ENCODE assay signal across 19 mouse cellular contexts in genomic region chr9:41940311-41940853, GRCm38 (mm10).
DNase-seq lines count a peak whose midpoint lies in the region; ATAC-seq lines count a peak whose summit lies in the region.
"Had no signal": no experiment of that assay in that cellular context is flagged by ENCODE, and none has a peak within 500 bp of the region (broad histone marks: within the 10 kb centered on the region; RNA-seq: fewer than 3 reads in every experiment).

No protein-coding gene starts in this region.

- peak; percentile 37 to 50 for DNase-seq in cerebellum, postnatal 14 days
- DNase-seq in cerebellum, adult 18-20 months, result no peak
- DNase-seq in neural tube, embryonic 10.5 days (ENCODE audit: extremely low spot score, low spot score), result no peak
- DNase-seq in adrenal gland, postnatal 36 days, result no peak
- DNase-seq: cerebellum, adult 8-10 months; heart, postnatal 14 days; kidney, adult 2 months; thymus, postnatal 14 days had no signal

- no peak overlapping the region for H3K4me2 ChIP-seq in hindbrain, embryonic 13.5 days
- H3K4me2 ChIP-seq in hindbrain, embryonic 12.5 days (replicated peaks), result no peak overlapping the region
- H3K4me2 ChIP-seq in neural tube, embryonic 15.5 days, result no peak overlapping the region
- no peak overlapping the region for H3K4me2 ChIP-seq in limb, embryonic 15.5 days
- H3K4me2 ChIP-seq: embryonic facial prominence, embryonic 15.5 days; heart, embryonic 12.5 days; midbrain, embryonic 11.5 days had no signal

- H3K36me3 ChIP-seq in hindbrain, embryonic 13.5 days, result no peaks in the 10 kb centered on the region
- no peaks in the 10 kb centered on the region for H3K36me3 ChIP-seq in hindbrain, embryonic 12.5 days
- H3K36me3 ChIP-seq in neural tube, embryonic 15.5 days, result no peaks in the 10 kb centered on the region
- no peaks in the 10 kb centered on the region for H3K36me3 ChIP-seq in limb, embryonic 15.5 days
- H3K36me3 ChIP-seq: embryonic facial prominence, embryonic 15.5 days; forebrain, embryonic 10.5 days; heart, embryonic 12.5 days had no signal

- H3K4me3 ChIP-seq in hindbrain, embryonic 13.5 days, result no peak overlapping the region
- H3K4me3 ChIP-seq in hindbrain, embryonic 12.5 days, result no peak overlapping the region
- H3K4me3 ChIP-seq in neural tube, embryonic 15.5 days (replicated peaks), result no peak overlapping the region
- H3K4me3 ChIP-seq in limb, embryonic 15.5 days, result no peak overlapping the region
- H3K4me3 ChIP-seq: embryonic facial prominence, embryonic 15.5 days; forebrain, embryonic 10.5 days; heart, embryonic 12.5 days had no signal

- ATAC-seq in hindbrain, embryonic 13.5 days (ENCODE audit: low FRiP score), result no peak
- ATAC-seq in hindbrain, embryonic 12.5 days (ENCODE audit: low FRiP score), result no peak
- ATAC-seq in neural tube, embryonic 15.5 days (ENCODE audit: low FRiP score), result no peak
- no peak for ATAC-seq in limb, embryonic 15.5 days (ENCODE audit: insufficient number of reproducible peaks, low FRiP score, low TSS enrichment, low read depth)
- ATAC-seq: inflammation-experienced regulatory T-cells, adult 6 months had no signal

- peak overlapping the region; percentile 30; the same call in 1 of the 2 replicates for H3K27ac ChIP-seq in hindbrain, embryonic 13.5 days
- H3K27ac ChIP-seq in hindbrain, embryonic 12.5 days, result no peak overlapping the region
- H3K27ac ChIP-seq in neural tube, embryonic 15.5 days (replicated peaks), result 0 out of 2 replicates have a peak overlapping the region, but pooled peaks have one; percentile 3
- H3K27ac ChIP-seq in limb, embryonic 15.5 days, result peak overlapping the region; percentile 54
- H3K27ac ChIP-seq: embryonic facial prominence, embryonic 15.5 days; forebrain, embryonic 10.5 days; liver, embryonic 14.5 days had no signal

- 81% methylated on average over 10 of the region's 10 CpGs for WGBS in hindbrain, embryonic 13.5 days
- 84% methylated on average over 10 of the region's 10 CpGs for WGBS in hindbrain, embryonic 12.5 days
- 75% methylated on average over 10 of the region's 10 CpGs for WGBS in neural tube, embryonic 15.5 days
- 60% methylated on average over 10 of the region's 10 CpGs for WGBS in limb, embryonic 15.5 days

- no peak overlapping the region for H3K9ac ChIP-seq in hindbrain, embryonic 13.5 days
- no peak overlapping the region for H3K9ac ChIP-seq in hindbrain, embryonic 12.5 days
- H3K9ac ChIP-seq in neural tube, embryonic 15.5 days (replicated peaks), result no peak overlapping the region
- no peak overlapping the region for H3K9ac ChIP-seq in limb, embryonic 15.5 days
- H3K9ac ChIP-seq: embryonic facial prominence, embryonic 15.5 days; heart, embryonic 12.5 days; liver, embryonic 14.5 days had no signal

- peaks cover 49% of the 10 kb centered on the region for H3K4me1 ChIP-seq in hindbrain, embryonic 13.5 days (replicated peaks)
- peaks cover 40% of the 10 kb centered on the region for H3K4me1 ChIP-seq in hindbrain, embryonic 12.5 days
- H3K4me1 ChIP-seq in neural tube, embryonic 15.5 days, result peaks cover 39% of the 10 kb centered on the region
- H3K4me1 ChIP-seq in limb, embryonic 15.5 days, result peaks cover 46% of the 10 kb centered on the region

- H3K27me3 ChIP-seq in hindbrain, embryonic 13.5 days, result no peaks in the 10 kb centered on the region
- H3K27me3 ChIP-seq in hindbrain, embryonic 12.5 days, result no peaks in the 10 kb centered on the region
- no peaks in the 10 kb centered on the region for H3K27me3 ChIP-seq in neural tube, embryonic 15.5 days (replicated peaks)
- no peaks in the 10 kb centered on the region for H3K27me3 ChIP-seq in limb, embryonic 15.5 days
- H3K27me3 ChIP-seq: CH12.LX; embryonic facial prominence, embryonic 15.5 days; heart, embryonic 12.5 days had no signal

- no peaks in the 10 kb centered on the region for H3K9me3 ChIP-seq in hindbrain, embryonic 13.5 days
- H3K9me3 ChIP-seq in hindbrain, embryonic 12.5 days (replicated peaks), result no peaks in the 10 kb centered on the region
- H3K9me3 ChIP-seq in neural tube, embryonic 15.5 days (replicated peaks), result no peaks in the 10 kb centered on the region
- H3K9me3 ChIP-seq in limb, embryonic 15.5 days, result no peaks in the 10 kb centered on the region
- H3K9me3 ChIP-seq: embryonic facial prominence, embryonic 15.5 days; forebrain, embryonic 10.5 days; heart, embryonic 12.5 days had no signal

Comparison
In these comparisons a context has a peak if more than half of its experiments do, and no peak if none do; other contexts are left out.
1. DNase-seq: peak in cerebellum, postnatal 14 days (2 of 2); none in cerebellum, adult 18-20 months (0 of 2), neural tube, embryonic 10.5 days (single experiment) and adrenal gland, postnatal 36 days (0 of 2).